Mouse (Mus musculus): ENCODE measurements around the gene Srgn. TPM values are rescaled to one million over a fixed set of nuclear protein-coding genes. Genes with fewer than 3 reads are reported as not detected.

Gene Srgn
- 18.0 and 20.5 TPM in 2 replicates for polyA plus RNA-seq (2012; rRNA removed)

GRCm38 (mm10) chr10:62527351-62527750, at the start of gene Srgn:
Gene Srgn, minus strand, starts transcription at chr10:62527451.
- Histone ChIP-seq H3K4me3 (ENCODE audit: control insufficient read depth, low read depth, low read length) (no peak within 1 kb of the TSS), H3K4me1 (ENCODE audit: control insufficient read depth, insufficient read depth, low read length) (peaks cover 3% of the 10 kb centered on the region; the same call in 1 of the 2 replicates), H3K36me3 (ENCODE audit: control insufficient read depth, insufficient read depth, low read length) (no peaks in the 10 kb centered on the region), H3K27ac (ENCODE audit: control insufficient read depth, insufficient read depth, low read depth, low read length) (no peak within 1 kb of the TSS), H3K27me3 (ENCODE audit: control insufficient read depth, insufficient read depth, low read length) (no peaks in the 10 kb centered on the region)
- TF ChIP-seq POLR2A (IDR thresholded peaks at IDR 0.05; ENCODE audit: control insufficient read depth, low read depth, low read length) (no peak), CTCF (IDR thresholded peaks at IDR 0.05; ENCODE audit: control insufficient read depth, insufficient read depth, insufficient replicate concordance, low read depth, low read length) (no peak)

GRCm38 (mm10) chr10:62575001-62575400, 47.8 kb upstream of the Srgn start:
- TF ChIP-seq POLR2A (IDR thresholded peaks at IDR 0.05; ENCODE audit: control insufficient read depth, low read depth, low read length) = no peak
- TF ChIP-seq CTCF (IDR thresholded peaks at IDR 0.05; ENCODE audit: control insufficient read depth, insufficient read depth, insufficient replicate concordance, low read depth, low read length) = no peak
- H3K27ac ChIP-seq (ENCODE audit: control insufficient read depth, insufficient read depth, low read depth, low read length) = no peak overlapping the region
- H3K4me1 ChIP-seq (ENCODE audit: control insufficient read depth, insufficient read depth, low read length) = peaks cover 2% of the 10 kb centered on the region; the same call in 1 of the 2 replicates
- peaks cover 1% of the 10 kb centered on the region; the same call in 1 of the 2 replicates for H3K36me3 ChIP-seq (ENCODE audit: control insufficient read depth, insufficient read depth, low read length)
- no peak overlapping the region for H3K4me3 ChIP-seq (ENCODE audit: control insufficient read depth, low read depth, low read length)
- no peaks in the 10 kb centered on the region for H3K27me3 ChIP-seq (ENCODE audit: control insufficient read depth, insufficient read depth, low read length)

GRCm38 (mm10) chr10:62570126-62570871, 43.0 kb upstream of the Srgn start:
- H3K36me3 ChIP-seq (ENCODE audit: control insufficient read depth, insufficient read depth, low read length) = peaks cover 6% of the 10 kb centered on the region
- H3K27me3 ChIP-seq (ENCODE audit: control insufficient read depth, insufficient read depth, low read length) = no peaks in the 10 kb centered on the region
- H3K4me1 ChIP-seq (ENCODE audit: control insufficient read depth, insufficient read depth, low read length) = no peaks in the 10 kb centered on the region
- no peak for TF ChIP-seq POLR2A (IDR thresholded peaks at IDR 0.05; ENCODE audit: control insufficient read depth, low read depth, low read length)
- TF ChIP-seq CTCF (IDR thresholded peaks at IDR 0.05; ENCODE audit: control insufficient read depth, insufficient read depth, insufficient replicate concordance, low read depth, low read length) = no peak
- no peak overlapping the region for H3K4me3 ChIP-seq (ENCODE audit: control insufficient read depth, low read depth, low read length)
- no peak overlapping the region for H3K27ac ChIP-seq (ENCODE audit: control insufficient read depth, insufficient read depth, low read depth, low read length)

GRCm38 (mm10) chr10:62568861-62569260, 41.6 kb upstream of the Srgn start:
- H3K4me1 ChIP-seq (ENCODE audit: control insufficient read depth, insufficient read depth, low read length) = no peaks in the 10 kb centered on the region
- peaks cover 6% of the 10 kb centered on the region for H3K36me3 ChIP-seq (ENCODE audit: control insufficient read depth, insufficient read depth, low read length)
- TF ChIP-seq CTCF (IDR thresholded peaks at IDR 0.05; ENCODE audit: control insufficient read depth, insufficient read depth, insufficient replicate concordance, low read depth, low read length) (no peak), POLR2A (IDR thresholded peaks at IDR 0.05; ENCODE audit: control insufficient read depth, low read depth, low read length) (no peak)
- H3K4me3 ChIP-seq (ENCODE audit: control insufficient read depth, low read depth, low read length) = no peak overlapping the region
- no peak overlapping the region for H3K27ac ChIP-seq (ENCODE audit: control insufficient read depth, insufficient read depth, low read depth, low read length)
- no peaks in the 10 kb centered on the region for H3K27me3 ChIP-seq (ENCODE audit: control insufficient read depth, insufficient read depth, low read length)

GRCm38 (mm10) chr10:62557736-62558135, 30.5 kb upstream of the Srgn start:
- TF ChIP-seq CTCF (IDR thresholded peaks at IDR 0.05; ENCODE audit: control insufficient read depth, insufficient read depth, insufficient replicate concordance, low read depth, low read length) (peak; percentile 64; the same call in 1 of the 2 replicates), POLR2A (IDR thresholded peaks at IDR 0.05; ENCODE audit: control insufficient read depth, low read depth, low read length) (no peak)
- Histone ChIP-seq H3K4me1 (ENCODE audit: control insufficient read depth, insufficient read depth, low read length) (no peaks in the 10 kb centered on the region), H3K36me3 (ENCODE audit: control insufficient read depth, insufficient read depth, low read length) (peaks cover 4% of the 10 kb centered on the region), H3K27me3 (ENCODE audit: control insufficient read depth, insufficient read depth, low read length) (no peaks in the 10 kb centered on the region), H3K27ac (ENCODE audit: control insufficient read depth, insufficient read depth, low read depth, low read length) (no peak overlapping the region), H3K4me3 (ENCODE audit: control insufficient read depth, low read depth, low read length) (no peak overlapping the region)

- Histone ChIP-seq H3K27ac (ENCODE audit: control insufficient read depth, insufficient read depth, low read depth, low read length) (no peak overlapping the region), H3K4me3 (ENCODE audit: control insufficient read depth, low read depth, low read length) (no peak overlapping the region), H3K36me3 (ENCODE audit: control insufficient read depth, insufficient read depth, low read length) (peaks cover 2% of the 10 kb centered on the region; the same call in 1 of the 2 replicates), H3K27me3 (ENCODE audit: control insufficient read depth, insufficient read depth, low read length) (no peaks in the 10 kb centered on the region), H3K4me1 (ENCODE audit: control insufficient read depth, insufficient read depth, low read length) (no peaks in the 10 kb centered on the region)
- no peak for TF ChIP-seq POLR2A (IDR thresholded peaks at IDR 0.05; ENCODE audit: control insufficient read depth, low read depth, low read length)
- TF ChIP-seq CTCF (IDR thresholded peaks at IDR 0.05; ENCODE audit: control insufficient read depth, insufficient read depth, insufficient replicate concordance, low read depth, low read length) = no peak
Measured at GRCm38 (mm10) chr10:62556558-62556901, 29.3 kb upstream of the Srgn start.

GRCm38 (mm10) chr10:62555705-62556557, 28.7 kb upstream of the Srgn start:
- TF ChIP-seq POLR2A (IDR thresholded peaks at IDR 0.05; ENCODE audit: control insufficient read depth, low read depth, low read length) (no peak), CTCF (IDR thresholded peaks at IDR 0.05; ENCODE audit: control insufficient read depth, insufficient read depth, insufficient replicate concordance, low read depth, low read length) (no peak)
- Histone ChIP-seq H3K4me1 (ENCODE audit: control insufficient read depth, insufficient read depth, low read length) (no peaks in the 10 kb centered on the region), H3K27me3 (ENCODE audit: control insufficient read depth, insufficient read depth, low read length) (no peaks in the 10 kb centered on the region), H3K36me3 (ENCODE audit: control insufficient read depth, insufficient read depth, low read length) (peaks cover 2% of the 10 kb centered on the region; the same call in 1 of the 2 replicates), H3K27ac (ENCODE audit: control insufficient read depth, insufficient read depth, low read depth, low read length) (no peak overlapping the region), H3K4me3 (ENCODE audit: control insufficient read depth, low read depth, low read length) (no peak overlapping the region)

All from testis, adult 2 months (tissue).